Mouse (Mus musculus) G1E (cell line): ENCODE data around the gene Flt1.

Experiments used
- CTCF ChIP-seq: IDR thresholded peaks from 2 replicates; pipeline ENCODE4 v1.5.1; 2012; ENCODE audit warnings: low read depth, low read length, inconsistent platforms, mixed read lengths
- GATA1 ChIP-seq: IDR thresholded peaks from 2 replicates; pipeline ENCODE4 v1.6.1; 2012; ENCODE audit warnings: borderline replicate concordance, low read length, inconsistent platforms, mixed read lengths
- POLR2AphosphoS5 ChIP-seq: IDR thresholded peaks from 2 replicates; pipeline ENCODE4 v1.6.1; 2012; ENCODE audit warnings: low read depth, low read length, inconsistent platforms; ENCODE audit not compliant: insufficient replicate concordance
- TAL1 ChIP-seq: conservative IDR thresholded peaks from 2 replicates; pipeline ENCODE4 v1.6.1; 2012; ENCODE audit warnings: low read depth, low read length, inconsistent platforms, mixed read lengths

GRCm38 (mm10) chr5:147572695-147573094 is 153.1 kb downstream of the Flt1 start:
- TF ChIP-seq CTCF: no peak
- TF ChIP-seq GATA1: no peak
- no peak for TF ChIP-seq TAL1
- TF ChIP-seq POLR2AphosphoS5: no peak
